ENCODE assay signal across 15 mouse cellular contexts in genomic region chr12:112489134-112489533, GRCm38 (mm10). TPM values are rescaled to one million over a fixed set of nuclear protein-coding genes. Genes with fewer than 3 reads are reported as not detected.
DNase-seq lines count a peak whose midpoint lies in the region; ATAC-seq and TF ChIP-seq lines count a peak whose summit lies in the region.
"Had no signal": no experiment of that assay in that cellular context is flagged by ENCODE, and none has a peak within 500 bp of the region (broad histone marks: within the 10 kb centered on the region; RNA-seq: fewer than 3 reads in every experiment).

Gene A530016L24Rik, plus strand, starts transcription at chr12:112489448.

- no peak within 1 kb of the TSS for H3K4me3 ChIP-seq in forebrain, embryonic 10.5 days
- H3K4me3 ChIP-seq in forebrain, postnatal 0 days (ENCODE audit: low read depth, low read length) = no peak within 1 kb of the TSS
- H3K4me3 ChIP-seq in embryonic facial prominence, embryonic 14.5 days (ENCODE audit: low read depth, low read length) = no peak within 1 kb of the TSS
- H3K4me3 ChIP-seq in heart, postnatal 0 days (ENCODE audit: low read depth, low read length) = no peak within 1 kb of the TSS
- H3K4me3 ChIP-seq: neural tube, embryonic 15.5 days had no signal

- H3K27ac ChIP-seq in forebrain, embryonic 10.5 days = peak within 1 kb of the TSS; percentile 16
- no peak within 1 kb of the TSS for H3K27ac ChIP-seq in forebrain, postnatal 0 days (ENCODE audit: low read depth, low read length)
- H3K27ac ChIP-seq in embryonic facial prominence, embryonic 14.5 days (replicated peaks; ENCODE audit: low read depth, low read length) = peak within 1 kb of the TSS; percentile 40; the same call in 1 of the 2 replicates
- peak within 1 kb of the TSS; percentile 98 for H3K27ac ChIP-seq in heart, postnatal 0 days (ENCODE audit: low read depth)

- in situ Hi-C loops in Patski (cut with MboI; ENCODE audit: low pct_unique_long_range_greater_than_20kb) = loop anchor here (5.0 kb wide), 1 partner anchor 48 kb away; no protein-coding TSS in a partner anchor

- POLR2A ChIA-PET in Patski (lab: Charles Lee) = no interaction called here

- no peaks in the 10 kb centered on the region for H3K27me3 ChIP-seq in forebrain, embryonic 10.5 days (ENCODE audit: poor library complexity, severe bottlenecking)
- H3K27me3 ChIP-seq in forebrain, postnatal 0 days (ENCODE audit: insufficient read depth, low read length) = no peaks in the 10 kb centered on the region
- no peaks in the 10 kb centered on the region for H3K27me3 ChIP-seq in Patski
- H3K27me3 ChIP-seq in embryonic facial prominence, embryonic 14.5 days (replicated peaks; ENCODE audit: control insufficient read depth, insufficient read depth, low read length) = no peaks in the 10 kb centered on the region
- no peaks in the 10 kb centered on the region for H3K27me3 ChIP-seq in heart, postnatal 0 days (ENCODE audit: control insufficient read depth, insufficient read depth, low read length)

- TF ChIP-seq CTCF in forebrain, postnatal 0 days (IDR thresholded peaks at IDR 0.05; ENCODE audit: low read depth) = no peak
- TF ChIP-seq CTCF in Patski (IDR thresholded peaks at IDR 0.05) = no peak
- TF ChIP-seq CTCF in heart, postnatal 0 days (IDR thresholded peaks at IDR 0.05; ENCODE audit: low read depth) = no peak

- H3K4me2 ChIP-seq in forebrain, postnatal 0 days (ENCODE audit: low read depth) = no peak within 1 kb of the TSS
- no peak within 1 kb of the TSS for H3K4me2 ChIP-seq in embryonic facial prominence, embryonic 14.5 days (ENCODE audit: low read depth, low read length)
- H3K4me2 ChIP-seq in heart, postnatal 0 days (ENCODE audit: low read depth, low read length) = 0 out of 2 replicates have a peak within 1 kb of the TSS, but pooled peaks have one; percentile 4
- H3K4me2 ChIP-seq: neural tube, embryonic 15.5 days had no signal

- 92% methylated on average over 8 of the region's 8 CpGs for WGBS in forebrain, embryonic 10.5 days
- 93% methylated on average over 8 of the region's 8 CpGs for WGBS in forebrain, postnatal 0 days
- WGBS in embryonic facial prominence, embryonic 14.5 days = 83% methylated on average over 8 of the region's 8 CpGs
- 73% methylated on average over 8 of the region's 8 CpGs for WGBS in heart, postnatal 0 days

- CTCF ChIA-PET in Patski (lab: Charles Lee) = interaction anchor here (1.9 to 2.1 kb wide), 2 partner anchors 15 to 31 kb away, joined by 5 to 6 read pairs; no protein-coding TSS in a partner anchor

- peaks cover 24% of the 10 kb centered on the region for H3K4me1 ChIP-seq in forebrain, embryonic 10.5 days
- H3K4me1 ChIP-seq in forebrain, postnatal 0 days (ENCODE audit: insufficient read depth) = no peaks in the 10 kb centered on the region
- H3K4me1 ChIP-seq in embryonic facial prominence, embryonic 14.5 days (ENCODE audit: control insufficient read depth, insufficient read depth, low read length) = peaks cover 21% of the 10 kb centered on the region
- H3K4me1 ChIP-seq in heart, postnatal 0 days (ENCODE audit: control insufficient read depth, insufficient read depth) = peaks cover 56% of the 10 kb centered on the region

- TF ChIP-seq EP300 in heart, postnatal 0 days (IDR thresholded peaks at IDR 0.05; ENCODE audit: low read depth) = no peak

- H3K36me3 ChIP-seq in forebrain, embryonic 10.5 days (replicated peaks) = no peaks in the 10 kb centered on the region
- no peaks in the 10 kb centered on the region for H3K36me3 ChIP-seq in forebrain, postnatal 0 days (ENCODE audit: insufficient read depth)
- no peaks in the 10 kb centered on the region for H3K36me3 ChIP-seq in embryonic facial prominence, embryonic 14.5 days (ENCODE audit: control insufficient read depth, insufficient read depth, low read length)
- no peaks in the 10 kb centered on the region for H3K36me3 ChIP-seq in heart, postnatal 0 days (replicated peaks; ENCODE audit: control insufficient read depth, insufficient read depth, low read length)
- H3K36me3 ChIP-seq: neural tube, embryonic 15.5 days had no signal

- no peak for ATAC-seq in forebrain, postnatal 0 days
- no peak for ATAC-seq in Patski
- ATAC-seq in embryonic facial prominence, embryonic 14.5 days (ENCODE audit: low read depth) = no peak
- no peak for ATAC-seq in heart, postnatal 0 days (ENCODE audit: insufficient read depth, low read depth)
- ATAC-seq: hindbrain, embryonic 16.5 days had no signal

- no peak for DNase-seq in forebrain, embryonic 10.5 days (ENCODE audit: extremely low spot score, low spot score)
- no peak for DNase-seq in forebrain, postnatal 0 days
- no peak for DNase-seq in Patski (ENCODE audit: low read depth, low spot score)
- DNase-seq in embryonic facial prominence, embryonic 14.5 days (ENCODE audit: low spot score) = no peak
- DNase-seq in heart, postnatal 0 days (ENCODE audit: low spot score) = no peak
- DNase-seq in ovary, postnatal 36 days (ENCODE audit: low spot score) = no peak
- DNase-seq in spleen, postnatal 14 days (ENCODE audit: low spot score in 2 of 2) = no peak
- DNase-seq in lung, postnatal 25 days (ENCODE audit: low spot score) = no peak
- DNase-seq: cerebellum, adult 9-10 months; lung, postnatal 36 days; thymus, adult 18-20 months had no signal

- no peak within 1 kb of the TSS for H3K9ac ChIP-seq in forebrain, postnatal 0 days
- no peak within 1 kb of the TSS for H3K9ac ChIP-seq in embryonic facial prominence, embryonic 14.5 days (ENCODE audit: low read depth, low read length)
- no peak within 1 kb of the TSS for H3K9ac ChIP-seq in heart, postnatal 0 days (replicated peaks; ENCODE audit: low read depth, low read length)
- H3K9ac ChIP-seq: neural tube, embryonic 15.5 days had no signal

- H3K9me3 ChIP-seq in forebrain, embryonic 10.5 days = no peaks in the 10 kb centered on the region
- no peaks in the 10 kb centered on the region for H3K9me3 ChIP-seq in forebrain, postnatal 0 days (ENCODE audit: low read length)
- H3K9me3 ChIP-seq in embryonic facial prominence, embryonic 14.5 days (ENCODE audit: control insufficient read depth, low read length) = no peaks in the 10 kb centered on the region
- no peaks in the 10 kb centered on the region for H3K9me3 ChIP-seq in heart, postnatal 0 days (replicated peaks; ENCODE audit: control insufficient read depth, low read length)
- H3K9me3 ChIP-seq: neural tube, embryonic 15.5 days had no signal

RNA-seq across cellular contexts. Expression of gene A530016L24Rik, which starts in this region (rescaled TPM):
- polyA plus RNA-seq in forebrain, embryonic 10.5 days (2016; fragmentation: Nextera tagmentation; extraction: Ambion mirVana) = not detected in 2 replicates
- 0.10 TPM in 1 of 2 replicates, not detected in the other for total RNA-seq in forebrain, postnatal 0 days (2014; rRNA removed)
- polyA plus RNA-seq in forebrain, postnatal 0 days (2015; fragmentation: Nextera tagmentation; extraction: Ambion mirVana) = not detected in 2 replicates
- polyA plus RNA-seq in Patski (2021) = 18.2 TPM
- 0.69 and 1.2 TPM in 2 replicates for polyA plus RNA-seq in embryonic facial prominence, embryonic 14.5 days (2014; fragmentation: Nextera tagmentation; extraction: Ambion mirVana)
- total RNA-seq in heart, postnatal 0 days (2014; rRNA removed; ENCODE audit: low replicate concordance) = 9.9 and 14.1 TPM in 2 replicates
- 6.0 and 6.9 TPM in 2 replicates for polyA plus RNA-seq in heart, postnatal 0 days (2015; fragmentation: Nextera tagmentation; extraction: Ambion mirVana)
- total RNA-seq: ES-E14 had no signal
- polyA plus RNA-seq: embryonic facial prominence, embryonic 11.5 days had no signal
